Mouse (Mus musculus) liver, embryonic 14.5 days (tissue): ENCODE results near the gene Utp15. TPM values are rescaled to one million over a fixed set of nuclear protein-coding genes. Genes with fewer than 3 reads are reported as not detected.
A peak's percentile ranks its signal among the peaks of the same experiment; 100 is the strongest.

Source experiments
- ATAC-seq: fragments of 200-750 bp; cut with Nextera tagmentation; 2 replicates; pipeline ENCODE4 v1.8.0; 2017; ENCODE audit warnings: moderate number of reproducible peaks, mild to moderate bottlenecking, moderate library complexity; ENCODE audit not compliant: insufficient read depth
- DNase-seq, 3 experiments: peaks; one replicate each; pipeline ENCODE4 v3.0.0-alpha.2; 2012 to 2013; ENCODE audit warnings: low read depth in 3 of 3, low spot score in 3 of 3
- H3K27ac ChIP-seq: fragments of 300-500 bp; sonication (generic); 2 replicates; pipeline ENCODE4 v1.5.1; 2014; ENCODE audit warnings: moderate library complexity, mild to moderate bottlenecking, control low read depth, inconsistent platforms
- H3K27me3 ChIP-seq: fragments of 300-500 bp; sonication (generic); 2 replicates; pipeline ENCODE4 v1.6.1; 2014; ENCODE audit warnings: mild to moderate bottlenecking, low read length, moderate library complexity; ENCODE audit not compliant: control insufficient read depth, insufficient read depth
- H3K36me3 ChIP-seq: fragments of 300-500 bp; sonication (generic); replicated peaks from 2 replicates; pipeline ENCODE4 v1.6.1; 2014; ENCODE audit warnings: low read depth; ENCODE audit not compliant: control insufficient read depth, insufficient read depth
- H3K4me1 ChIP-seq, 2 experiments: fragments of 200-500 bp in 1 of 2; fragments of 300-500 bp in 1 of 2; sonication (generic) in 1 of 2; replicated peaks; 2 replicates each; pipeline ENCODE4 v1.6.1; 2012 to 2014; ENCODE audit warnings: antibody characterized with exemption in 1 of 2, inconsistent platforms in 1 of 2, low read length in 1 of 2; ENCODE audit not compliant: control insufficient read depth in 2 of 2, insufficient read depth in 2 of 2
- H3K4me2 ChIP-seq: fragments of 300-500 bp; sonication (generic); 2 replicates; pipeline ENCODE4 v1.6.1; 2014; ENCODE audit warnings: low read depth, mild to moderate bottlenecking, control low read depth, moderate library complexity
- H3K4me3 ChIP-seq, 2 experiments: fragments of 200-500 bp in 1 of 2; fragments of 300-500 bp in 1 of 2; sonication (generic) in 1 of 2; 2 replicates each; pipeline ENCODE4 v1.5.1; 2012 to 2014; ENCODE audit warnings: low read depth in 2 of 2, low read length in 2 of 2, mild to moderate bottlenecking in 2 of 2, control low read depth in 1 of 2, inconsistent platforms in 1 of 2, moderate library complexity in 1 of 2; ENCODE audit not compliant: insufficient read depth in 1 of 2
- H3K9ac ChIP-seq: fragments of 300-500 bp; sonication (generic); replicated peaks from 2 replicates; pipeline ENCODE4 v1.6.1; 2014; ENCODE audit warnings: mild to moderate bottlenecking, control low read depth, moderate library complexity
- H3K9me3 ChIP-seq: fragments of 300-500 bp; sonication (generic); 2 replicates; pipeline ENCODE4 v1.6.1; 2016; ENCODE audit warnings: low read length, mixed read lengths; ENCODE audit not compliant: control insufficient read depth
- CTCF ChIP-seq: IDR thresholded peaks from 2 replicates; pipeline ENCODE4 v1.5.1; 2016; ENCODE audit warnings: antibody characterized with exemption, low read depth, control low read depth
- EP300 ChIP-seq: IDR thresholded peaks from 2 replicates; pipeline ENCODE4 v1.6.1; 2016; ENCODE audit warnings: antibody characterized with exemption, low read depth
- WGBS: fragments of 180-500 bp; shearing (Covaris S2); extraction: QIAGEN DNeasy Blood & Tissue Kit; methylation state at CpG from one replicate; pipeline ENCODE4 v1.1.7; 2014; ENCODE audit not compliant: insufficient replicate concordance; 5-methylcytosine and 5-hydroxymethylcytosine counted together
- polyA plus RNA-seq, 2 experiments: library from polyadenylated mRNA; depleted of rRNA in 1 of 2; stranded (reverse) in 1 of 2; unstranded in 1 of 2; fragments of >200 nt; fragmentation: Nextera tagmentation in 1 of 2; extraction: Ambion mirVana in 1 of 2; gene quantifications; 2 replicates each; pipeline versions ENCODE4 v1.2.1 to v1.2.3; 2012 to 2014

Utp15 gene
- polyA plus RNA-seq, 2 experiments = 6.1 to 11.8 TPM

GRCm38 (mm10) chr13:98239978-98240641 lies 22.7 kb downstream of the Utp15 start:
- Histone ChIP-seq H3K4me2 (no peak overlapping the region), H3K27ac (no peak overlapping the region), H3K27me3 (no peaks in the 10 kb centered on the region), H3K36me3 (no peaks in the 10 kb centered on the region), H3K9ac (no peak overlapping the region), H3K9me3 (no peaks in the 10 kb centered on the region), H3K4me3 (no peak overlapping the region), H3K4me1 (no peaks in the 10 kb centered on the region)
- ATAC-seq = no peak
- TF ChIP-seq CTCF (peak; percentile 73), EP300 (no peak)
- DNase-seq = peak; percentile 28 to 40 (median 35)
- WGBS = 16% methylated on average over 12 of the region's 12 CpGs

DNA sequence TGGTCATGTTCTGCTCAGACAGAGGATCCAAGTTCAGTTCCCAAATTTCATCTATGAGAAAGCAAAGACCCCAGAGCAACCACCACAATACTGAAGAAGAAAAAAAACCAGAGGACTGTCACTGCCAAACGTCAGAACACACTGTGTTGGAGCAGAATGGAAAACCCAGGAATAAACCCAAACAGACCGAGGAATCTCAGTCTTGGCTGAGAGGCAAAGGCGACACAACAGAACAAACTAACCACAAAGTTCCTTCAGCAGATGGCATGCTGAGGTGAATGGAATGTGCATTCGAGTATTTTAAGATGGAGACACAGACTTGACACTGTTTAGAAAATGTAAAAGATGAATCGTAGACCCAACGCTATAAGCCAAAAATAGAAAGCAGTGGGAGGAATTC lies 27.4 kb downstream of the Utp15 start:
- Histone ChIP-seq H3K4me2 (no peak overlapping the region), H3K9me3 (no peaks in the 10 kb centered on the region), H3K4me3 (no peak overlapping the region), H3K4me1 (no peaks in the 10 kb centered on the region), H3K27ac (no peak overlapping the region), H3K9ac (no peak overlapping the region), H3K36me3 (no peaks in the 10 kb centered on the region), H3K27me3 (no peaks in the 10 kb centered on the region)
- WGBS = 59% methylated on average over 6 of the region's 6 CpGs
- TF ChIP-seq EP300 (no peak), CTCF (no peak)
- no peak for DNase-seq
- no peak for ATAC-seq

DNA sequence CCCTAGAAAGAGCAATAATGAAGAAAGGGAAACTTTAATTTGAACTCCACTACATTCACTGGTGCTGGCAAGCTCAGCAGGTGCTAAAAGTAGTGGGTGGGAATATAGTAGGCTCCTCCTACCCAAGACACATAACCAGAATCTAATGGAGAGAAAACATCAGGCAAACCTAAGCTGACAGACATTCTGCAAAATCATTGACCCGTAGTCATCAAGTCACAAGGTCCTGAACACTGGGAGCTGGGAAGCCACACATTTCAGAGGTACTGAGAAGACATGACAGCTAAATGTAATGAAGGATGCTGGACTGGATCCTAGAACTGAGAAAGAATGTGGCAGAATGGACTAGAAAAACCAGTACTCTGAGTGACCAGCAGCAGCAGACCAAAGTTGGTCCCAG lies 32.3 kb downstream of the Utp15 start:
- Histone ChIP-seq H3K4me3 (no peak overlapping the region), H3K4me1 (no peaks in the 10 kb centered on the region), H3K27me3 (no peaks in the 10 kb centered on the region), H3K4me2 (no peak overlapping the region), H3K27ac (no peak overlapping the region), H3K9ac (no peak overlapping the region), H3K36me3 (no peaks in the 10 kb centered on the region), H3K9me3 (no peaks in the 10 kb centered on the region)
- DNase-seq (no peak), ATAC-seq (no peak)
- 75% methylated on average over 1 of the region's 1 CpGs for WGBS
- no peak for TF ChIP-seq EP300
- no peak for TF ChIP-seq CTCF

DNA sequence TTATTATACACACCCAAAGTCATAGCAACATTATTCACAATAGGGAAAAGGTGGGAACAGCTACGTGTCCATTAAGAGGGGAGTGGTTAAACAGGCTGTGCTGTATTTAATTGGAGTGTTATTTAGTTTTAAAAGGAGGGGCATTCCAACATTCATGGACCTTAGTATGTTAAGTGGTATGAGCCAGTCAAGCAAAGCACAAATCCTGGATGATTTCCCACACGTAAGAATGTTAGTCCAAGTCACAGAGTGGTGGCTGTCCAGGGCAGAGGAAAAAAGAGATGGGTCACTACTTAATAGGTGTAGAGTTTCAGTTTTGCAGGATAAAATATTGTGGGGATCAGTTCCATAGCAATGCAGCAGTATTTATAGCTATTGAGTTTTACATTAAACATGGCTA lies 36.6 kb downstream of the Utp15 start:
- H3K27me3 ChIP-seq = no peaks in the 10 kb centered on the region
- ATAC-seq (no peak), DNase-seq (no peak)
- no peaks in the 10 kb centered on the region for H3K4me1 ChIP-seq
- H3K27ac ChIP-seq = no peak overlapping the region
- H3K4me2 ChIP-seq = no peak overlapping the region
- TF ChIP-seq EP300 (no peak), CTCF (no peak)
- no peaks in the 10 kb centered on the region for H3K9me3 ChIP-seq
- no peak overlapping the region for H3K4me3 ChIP-seq
- no peak overlapping the region for H3K9ac ChIP-seq
- no peaks in the 10 kb centered on the region for H3K36me3 ChIP-seq
- 58% methylated on average over 2 of the region's 2 CpGs for WGBS

GRCm38 (mm10) chr13:98222848-98223247 lies 40.0 kb downstream of the Utp15 start:
- H3K9ac ChIP-seq = no peak overlapping the region
- ATAC-seq (no peak), DNase-seq (no peak)
- H3K4me2 ChIP-seq = no peak overlapping the region
- no peaks in the 10 kb centered on the region for H3K36me3 ChIP-seq
- TF ChIP-seq CTCF (peak; percentile 86), EP300 (no peak)
- H3K27me3 ChIP-seq = no peaks in the 10 kb centered on the region
- no peaks in the 10 kb centered on the region for H3K4me1 ChIP-seq
- no peak overlapping the region for H3K27ac ChIP-seq
- H3K4me3 ChIP-seq = no peak overlapping the region
- no peaks in the 10 kb centered on the region for H3K9me3 ChIP-seq
- WGBS = 38% methylated on average over 12 of the region's 12 CpGs
